Mouse (Mus musculus) heart, adult 18-20 months (tissue): Measurements from ENCODE around the gene Igfbp6. TPM values are rescaled to one million over a fixed set of nuclear protein-coding genes. Genes with fewer than 3 reads are reported as not detected.
A peak's percentile ranks its signal among the peaks of the same experiment; 100 is the strongest.

Source experiments
- DNase-seq, 2 experiments: peaks; one replicate each; pipeline ENCODE4 v3.0.0; 2021 to 2022; ENCODE audit warnings: mixed read lengths in 1 of 2
- long read RNA-seq, 2 experiments: library from polyadenylated mRNA; stranded (forward); transcript quantifications; one replicate each; pipeline ENCODE4 v2.0.0; 2021
- total RNA-seq, 2 experiments: library from RNA; stranded (reverse); gene quantifications; 2 replicates each; pipeline ENCODE4 v1.2.3; 2021

The Igfbp6 gene
- 10 to 100 TPM; 23.3 to 39.7 TPM for total RNA-seq
- long read RNA-seq, experiment 1, transcript Igfbp6-201 (4 exons, 1,112 nt) = major isoform, 15 of 36 reads
- long read RNA-seq, experiment 1, partial matches to known transcripts = 20 of 36 reads
- long read RNA-seq, experiment 1, other reads (novel, unspliced or antisense) = 1 of 36 reads
- long read RNA-seq, experiment 2, transcript Igfbp6-201 (4 exons, 1,112 nt) = major isoform, 20 of 51 reads
- long read RNA-seq, experiment 2, partial matches to known transcripts = 31 of 51 reads
- long read RNA-seq, experiment 2, other reads (novel, unspliced or antisense) = 0 of 51 reads

DNA sequence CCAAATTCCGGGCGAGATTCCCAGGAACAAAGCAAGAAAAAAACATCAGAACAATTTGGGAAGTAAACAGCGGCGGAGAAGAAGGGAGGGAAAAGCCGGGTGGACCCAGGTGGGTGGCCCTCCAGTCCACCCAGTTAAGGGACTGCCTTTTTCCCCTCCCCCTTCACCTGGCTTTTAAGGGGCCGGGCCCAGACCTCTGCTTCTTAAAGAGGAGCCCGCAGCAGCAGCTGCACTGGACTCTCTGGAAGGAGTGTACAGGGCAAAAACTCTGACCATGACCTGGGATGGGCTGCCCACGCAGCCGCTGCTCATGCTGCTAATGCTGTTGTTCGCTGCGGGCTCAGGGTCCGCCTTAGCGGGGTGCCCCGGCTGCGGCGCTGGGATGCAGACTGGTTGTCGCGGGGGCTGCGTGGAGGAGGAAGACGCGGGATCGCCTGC is at the start of gene Igfbp6:
Gene Igfbp6 (plus strand): TSS at position 89 of the 438 bp plus-strand sequence.
- peak; percentile 50 to 58 for DNase-seq

DNA sequence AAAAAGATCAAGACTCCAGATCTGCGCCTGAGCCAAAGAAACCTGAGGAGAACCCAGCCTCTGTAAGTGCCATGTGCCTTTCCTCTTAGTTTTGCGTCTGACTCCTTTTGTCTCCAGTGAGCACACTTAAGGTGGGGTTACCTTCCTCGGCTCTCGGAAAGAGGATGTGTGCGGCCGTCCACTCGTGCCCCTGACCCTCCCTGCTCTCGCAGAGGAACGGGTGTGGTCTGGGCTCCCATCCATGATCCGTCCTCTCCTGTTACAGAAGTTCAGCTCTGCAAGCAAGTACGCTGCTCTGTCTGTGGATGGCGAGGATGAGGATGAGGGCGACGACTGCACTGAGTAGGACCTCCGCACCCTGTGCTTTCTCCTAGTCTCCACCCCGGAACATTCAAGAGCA is 49.2 kb upstream of the Igfbp6 start:
- DNase-seq = peak in 1 of 2 experiments; percentile 62

DNA sequence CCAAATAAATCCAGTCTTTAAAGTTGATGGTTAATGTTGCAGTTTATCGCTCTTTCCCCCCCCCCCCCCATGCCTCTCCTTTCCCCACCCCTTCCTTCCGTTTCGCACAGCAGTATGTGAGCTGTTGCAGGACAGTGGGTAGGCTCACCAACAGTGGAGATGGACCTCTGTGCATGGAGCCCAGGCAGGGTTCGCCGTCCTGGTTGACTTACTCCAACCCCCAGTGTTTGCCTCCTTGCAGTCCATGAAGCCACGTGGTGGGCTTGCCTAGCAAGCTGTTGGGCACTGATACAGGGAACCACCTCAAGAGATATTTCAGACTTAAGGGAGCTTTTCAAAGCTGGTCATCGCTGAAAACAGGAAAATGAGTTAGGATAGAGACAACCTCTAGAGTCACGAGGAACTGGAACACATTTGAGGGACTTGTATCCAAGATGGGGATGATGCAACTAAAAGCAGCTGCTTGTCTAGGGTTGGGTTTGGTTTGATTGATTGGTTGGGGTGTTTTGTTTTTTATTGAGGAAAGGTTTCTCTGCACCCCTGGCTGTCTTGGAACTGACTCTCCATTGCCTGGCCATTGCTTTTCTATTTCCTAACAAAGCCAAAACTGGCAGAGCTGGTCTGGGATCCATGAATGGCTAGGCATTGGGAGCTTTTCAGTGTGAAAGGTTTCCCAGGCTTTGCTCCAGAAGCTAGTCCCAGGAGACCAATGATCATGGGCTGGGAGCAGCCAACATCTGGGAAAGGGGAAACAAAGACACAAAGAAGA is 46.8 kb upstream of the Igfbp6 start:
- DNase-seq = peak; percentile 77 to 85

DNA sequence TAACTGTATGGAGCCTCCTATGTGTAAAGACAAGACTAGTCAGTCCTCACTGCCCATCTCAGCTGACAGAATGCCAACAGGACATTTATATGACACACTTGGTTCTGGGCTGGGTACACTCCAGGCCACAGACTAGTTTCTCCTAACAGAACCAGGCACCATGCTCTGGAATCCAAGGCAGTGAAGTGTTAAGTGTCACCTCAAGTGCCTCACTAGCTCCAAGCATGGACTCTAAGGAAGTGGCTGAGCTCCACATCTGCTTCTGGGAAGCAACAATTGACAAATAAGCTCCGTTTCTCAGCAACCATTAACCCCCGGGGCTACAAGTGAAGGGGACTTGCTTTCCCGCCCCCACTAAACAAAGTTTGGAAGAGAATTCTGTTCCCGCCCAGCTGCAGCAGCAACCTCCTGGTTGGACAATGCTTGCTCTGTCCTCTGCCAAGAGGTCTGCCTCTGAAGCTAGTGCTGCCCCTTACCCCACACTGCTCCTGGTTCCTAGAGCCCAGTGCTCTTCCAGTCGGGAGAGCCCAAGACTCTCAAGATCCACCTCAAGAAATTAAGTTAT is 46.1 kb upstream of the Igfbp6 start:
- peak; percentile 64 to 76 for DNase-seq

DNA sequence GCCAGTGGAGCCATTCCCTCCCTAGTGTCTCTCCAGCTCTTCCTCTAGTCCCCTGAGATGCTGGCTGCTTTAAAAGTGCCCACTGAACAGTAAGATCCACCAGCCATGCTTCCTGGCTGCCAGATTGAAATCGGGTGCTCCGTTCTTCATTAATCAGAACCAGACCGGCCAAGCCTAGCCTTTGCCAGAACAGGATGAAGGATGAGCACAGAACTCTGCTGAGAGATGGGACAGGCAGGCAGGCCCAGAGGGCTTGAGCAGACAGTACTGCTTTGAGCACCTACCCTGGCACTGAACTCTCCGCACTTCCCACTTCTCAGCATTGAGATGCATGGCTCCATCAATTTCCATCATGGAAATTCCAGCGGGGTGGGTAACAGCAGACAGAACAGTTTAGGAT is 44.9 kb upstream of the Igfbp6 start:
- DNase-seq = no peak

DNA sequence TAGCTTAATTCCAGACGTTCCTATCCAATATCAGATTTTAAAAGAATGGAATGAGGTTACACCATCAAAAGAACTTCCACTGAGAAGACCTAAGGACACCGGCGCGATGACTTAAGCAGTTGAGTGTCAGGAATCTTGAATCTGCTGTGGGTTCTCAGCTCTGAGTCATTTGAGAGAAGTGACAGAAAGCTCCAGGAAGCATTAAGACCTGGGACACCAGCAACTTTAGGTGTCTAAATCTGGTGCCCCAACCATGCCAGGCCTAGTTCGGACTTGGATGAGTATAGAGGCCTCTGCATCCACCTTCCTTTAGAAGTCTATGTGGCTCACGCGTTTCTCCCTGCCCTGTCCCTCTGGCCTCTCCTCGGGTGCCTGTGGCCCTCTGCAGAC is 44.4 kb upstream of the Igfbp6 start:
- DNase-seq = no peak

DNA sequence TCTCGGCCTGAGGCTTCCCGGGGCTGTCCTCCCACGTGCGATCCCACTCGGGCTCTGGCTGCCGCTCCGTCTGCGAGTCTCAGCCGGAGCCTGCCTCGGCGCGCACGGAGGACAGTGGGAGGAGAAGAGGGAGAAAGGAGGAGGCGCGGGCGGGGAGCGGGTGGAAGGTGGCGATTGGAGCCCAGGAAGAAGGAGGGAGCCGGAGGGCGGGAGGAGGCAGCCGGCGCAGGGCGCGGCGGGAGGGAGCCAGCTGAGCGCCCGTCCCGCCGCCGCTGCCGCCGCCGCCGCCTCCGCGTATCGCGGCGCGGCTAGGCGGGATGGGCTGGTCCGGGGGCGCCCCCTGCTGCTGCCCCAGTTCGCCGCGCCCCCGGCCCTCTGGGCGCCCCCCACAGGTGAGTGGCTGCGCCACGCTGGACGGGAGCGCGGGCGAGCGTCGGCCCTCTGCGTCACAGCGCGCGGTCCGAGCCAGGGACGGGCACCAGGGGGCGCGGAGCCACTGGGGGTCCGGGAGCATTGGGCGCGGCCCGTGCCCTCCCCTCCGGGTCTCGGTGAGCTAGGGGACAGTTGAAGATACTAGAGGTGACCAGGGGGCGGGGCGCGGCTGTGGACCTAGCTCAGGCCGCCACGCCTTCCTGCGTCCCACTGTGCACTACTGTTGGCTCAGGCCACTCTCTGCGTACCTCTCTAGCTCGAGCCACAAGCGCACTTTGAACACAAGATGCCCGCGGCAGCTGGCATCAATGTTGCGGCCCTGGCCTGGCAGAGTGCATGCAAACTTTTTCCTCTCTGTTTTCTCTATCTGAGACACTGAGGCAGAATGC is 43.8 kb upstream of the Igfbp6 start, which contains the start of gene Tns2:
Gene Tns2 (plus strand): TSS at position 253 of the 821 bp plus-strand sequence.
- peak; percentile 91 to 94 for DNase-seq

DNA sequence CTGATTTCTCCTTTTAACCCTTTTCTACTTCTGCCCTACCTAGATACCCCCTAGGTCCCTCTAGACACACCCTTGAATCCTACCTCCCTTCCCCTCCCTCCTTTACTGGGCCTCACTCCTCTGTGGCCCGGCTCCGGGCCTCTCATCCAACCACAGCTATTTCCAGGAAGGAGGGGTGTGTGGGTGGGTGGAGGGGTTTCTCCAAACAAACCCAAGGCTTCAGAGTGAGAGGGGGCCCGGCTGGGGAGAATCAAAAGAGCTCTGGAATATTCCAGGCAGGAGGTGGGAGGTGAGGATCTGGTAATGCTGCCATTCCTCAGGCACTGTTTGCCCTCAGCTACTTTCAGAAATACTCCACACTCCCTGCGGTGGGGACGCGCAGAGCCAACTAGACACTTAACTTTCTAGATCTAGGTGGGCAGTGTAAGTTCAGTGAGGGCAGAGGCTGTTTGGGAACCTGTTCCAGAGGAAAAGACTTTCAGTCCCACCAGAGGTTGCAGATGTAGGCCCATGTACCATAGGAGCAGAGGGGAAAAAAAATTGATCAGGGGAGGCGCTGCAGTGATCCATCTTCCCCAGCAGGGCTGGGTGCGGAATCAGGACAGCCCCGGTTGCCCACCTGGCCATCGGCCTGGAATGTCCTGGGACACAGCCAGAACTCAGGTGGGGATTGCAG is 43.0 kb upstream of the Igfbp6 start:
- DNase-seq = peak; percentile 68 to 70

DNA sequence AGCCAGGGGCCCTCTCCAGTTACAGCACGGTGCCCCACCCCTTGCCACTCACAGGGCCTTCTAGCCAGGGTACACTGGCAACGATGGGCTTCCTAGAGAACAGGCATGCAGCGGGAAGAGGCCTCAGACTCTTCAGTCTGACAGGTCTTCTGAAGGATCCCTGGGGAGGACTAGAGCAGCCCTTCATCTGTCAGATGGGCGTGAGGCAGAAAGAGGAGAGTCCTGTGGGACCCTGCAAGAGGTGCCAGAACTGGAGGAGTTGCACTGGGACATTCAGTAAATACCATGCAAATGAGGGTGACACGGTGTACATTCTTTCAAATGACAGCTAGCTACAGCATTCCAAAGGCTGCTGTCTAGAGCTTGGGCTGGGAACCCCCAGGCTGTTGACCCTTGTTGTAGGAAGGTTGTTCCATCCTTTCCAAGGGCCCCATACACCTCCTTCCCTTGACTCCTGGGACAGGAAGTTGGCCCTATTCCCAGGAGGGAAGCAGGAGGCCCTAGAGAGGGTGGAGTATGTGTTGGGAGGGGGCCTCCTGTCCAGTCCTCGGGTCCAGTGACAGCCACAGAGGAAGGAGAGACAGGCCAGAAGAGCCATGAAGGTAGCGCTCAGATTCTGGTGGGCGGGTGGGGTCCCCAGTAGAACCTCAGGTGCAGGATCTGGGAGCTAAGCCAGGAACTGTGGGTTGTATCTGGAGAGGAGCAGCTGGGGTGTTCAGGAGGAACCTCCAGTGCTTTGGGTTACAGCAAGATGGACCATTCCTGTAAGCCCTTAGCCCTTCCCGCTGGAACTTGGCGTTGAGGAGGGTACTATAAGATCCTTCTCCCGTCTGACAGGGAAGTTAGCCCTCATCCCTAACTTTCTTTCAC is 42.3 kb upstream of the Igfbp6 start:
- peak; percentile 90 to 94 for DNase-seq

DNA sequence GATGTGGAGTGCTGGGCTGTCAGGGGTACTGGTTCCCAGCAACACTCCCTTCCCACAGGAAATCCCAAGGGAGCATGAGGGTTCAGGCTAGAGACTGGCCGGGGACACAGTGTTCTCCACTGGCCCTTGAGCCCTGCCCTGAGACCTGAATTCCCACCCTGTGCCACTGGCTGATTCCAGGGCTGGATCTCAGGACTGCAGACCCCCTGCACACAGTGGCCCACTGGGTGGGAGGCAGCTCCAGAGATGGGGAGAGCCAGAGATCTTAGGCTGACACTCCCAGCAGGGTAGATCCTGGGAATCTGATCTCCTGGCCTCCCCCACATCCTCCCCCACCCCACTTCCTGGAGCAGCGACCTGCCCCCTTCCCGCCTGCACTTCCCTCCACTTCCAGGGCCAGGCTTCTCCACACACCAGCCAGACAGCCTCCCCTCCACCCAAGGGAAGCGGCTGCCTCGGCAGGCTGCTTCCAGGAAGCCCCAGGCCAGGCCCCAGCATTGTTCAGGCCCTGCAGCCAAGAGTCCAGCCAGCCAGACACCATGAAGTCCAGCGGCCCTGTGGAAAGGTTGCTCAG is 41.5 kb upstream of the Igfbp6 start:
- DNase-seq = peak; percentile 87 to 92

DNA sequence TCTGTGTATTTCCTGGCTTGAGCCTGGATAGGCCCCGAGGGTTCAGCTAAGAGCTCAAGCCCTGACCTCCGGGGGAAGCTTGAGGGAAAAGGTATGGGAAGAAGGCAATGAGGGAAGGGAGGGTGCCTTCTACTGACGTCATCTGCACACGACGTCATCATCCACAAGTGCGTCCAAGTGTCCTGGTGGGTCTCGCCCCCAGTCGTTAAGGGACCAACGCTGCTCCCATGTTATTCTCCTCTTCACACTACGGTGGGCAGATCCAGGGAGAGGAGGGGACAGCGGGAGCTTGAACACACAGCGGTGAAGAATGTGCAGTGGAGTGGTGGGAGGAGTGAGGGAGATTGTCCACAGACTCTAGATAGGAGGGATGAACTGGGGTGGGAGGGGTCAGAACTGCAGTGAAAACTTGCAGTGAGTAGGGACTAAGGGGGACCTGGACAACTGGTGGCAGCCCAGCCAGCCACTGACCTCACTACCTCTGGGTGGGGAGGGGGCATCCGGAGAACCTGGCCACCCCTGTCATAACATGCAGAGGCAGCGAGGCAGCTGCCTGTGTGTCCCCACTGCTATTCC is 40.7 kb upstream of the Igfbp6 start:
- peak; percentile 84 to 86 for DNase-seq

DNA sequence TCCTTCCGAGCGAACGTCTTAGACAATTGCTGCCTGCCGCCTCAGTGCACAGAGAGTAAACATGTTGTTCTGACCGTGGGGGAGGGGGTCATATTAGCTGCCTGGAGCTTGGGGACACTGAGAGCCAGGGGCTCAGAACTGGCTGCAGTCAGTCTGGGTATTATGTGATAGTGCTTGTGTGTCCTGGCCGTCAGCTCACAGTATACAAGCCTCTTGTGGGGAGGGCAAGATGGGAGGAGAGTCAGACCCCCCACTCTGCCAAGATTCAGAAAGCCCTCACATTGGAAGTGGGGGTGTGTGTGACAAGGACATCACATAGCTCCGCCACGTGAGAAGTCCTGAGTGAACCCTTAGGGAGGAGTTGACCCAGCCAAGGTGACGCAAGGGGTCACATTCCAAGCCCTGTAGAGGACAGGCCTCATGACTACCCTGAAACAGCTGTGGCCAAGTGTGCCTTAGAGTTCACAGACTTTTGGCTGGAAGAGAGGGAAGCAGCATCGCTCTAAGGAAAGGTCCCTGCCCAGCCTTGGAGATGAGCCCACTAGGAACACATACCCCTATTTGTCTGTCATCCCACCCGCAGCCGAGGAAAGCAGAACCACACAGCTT is 40.1 kb upstream of the Igfbp6 start:
- DNase-seq = peak; percentile 96 to 97

DNA sequence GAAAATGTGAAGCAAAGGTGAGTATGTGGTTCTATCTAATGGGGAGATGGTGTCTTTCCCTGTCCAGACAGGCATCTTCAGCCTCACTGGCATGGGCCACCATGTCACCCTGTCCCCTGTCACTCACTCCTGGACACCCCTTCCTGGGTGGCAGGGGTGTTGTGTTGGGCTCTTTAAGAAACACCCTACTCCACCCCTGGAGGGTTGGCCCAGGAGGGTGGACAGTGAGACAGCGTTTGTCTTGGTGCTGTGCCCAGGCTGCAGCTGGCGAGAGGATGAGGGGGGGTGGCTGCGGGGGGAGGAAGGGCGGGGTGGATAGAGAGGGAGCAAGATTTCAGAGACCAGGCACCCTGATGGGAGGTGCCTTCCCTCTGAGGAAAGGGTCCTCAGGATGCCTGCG is 38.8 kb upstream of the Igfbp6 start:
- peak; percentile 90 to 93 for DNase-seq

DNA sequence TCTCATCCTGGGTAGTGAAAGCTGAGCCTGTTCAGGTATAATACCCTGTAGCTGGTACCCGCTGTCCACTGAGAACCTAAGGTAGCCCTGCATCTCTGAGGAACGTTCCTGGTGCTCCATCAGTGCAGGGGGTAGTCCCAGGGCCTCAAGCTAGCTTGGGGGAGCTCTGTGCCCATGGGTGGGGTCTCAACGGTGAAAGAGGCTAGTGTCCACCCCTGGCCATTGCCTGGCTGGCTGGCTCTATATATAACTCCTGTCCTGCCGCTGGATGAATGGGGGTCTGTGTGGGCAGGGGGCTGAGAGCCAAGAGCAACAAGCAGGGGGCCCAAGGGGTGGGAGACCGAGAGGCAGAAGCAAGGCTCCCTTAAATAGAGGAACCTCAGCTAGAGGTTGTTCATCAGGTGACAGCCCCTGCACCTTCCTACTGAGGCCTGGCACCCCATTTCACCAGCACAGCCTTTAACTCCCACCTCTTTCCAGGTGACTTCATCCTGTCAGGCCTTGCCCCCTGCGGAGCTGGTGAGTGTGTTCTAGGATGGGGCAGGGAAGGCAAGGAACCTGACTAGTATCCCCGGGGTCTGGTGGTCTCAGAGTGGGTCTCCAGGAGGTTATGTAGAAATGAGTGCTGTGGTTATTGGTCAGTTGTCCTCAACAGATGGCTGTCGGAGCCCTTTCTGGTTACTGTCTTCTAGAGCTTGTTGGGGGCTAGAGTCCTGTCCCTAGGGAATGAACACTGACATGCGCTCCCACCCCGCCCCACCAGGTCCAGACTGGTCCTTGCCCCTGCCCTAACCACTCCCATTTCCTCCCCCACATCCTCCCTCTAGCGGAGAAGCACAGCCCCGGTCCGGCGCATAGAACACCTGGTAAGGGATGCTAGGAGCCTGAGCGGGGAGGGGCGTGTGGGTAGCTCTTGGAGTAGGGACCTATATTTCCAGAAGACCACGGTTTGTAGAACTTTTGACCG is 38.1 kb upstream of the Igfbp6 start:
- DNase-seq = peak; percentile 70 to 78

DNA sequence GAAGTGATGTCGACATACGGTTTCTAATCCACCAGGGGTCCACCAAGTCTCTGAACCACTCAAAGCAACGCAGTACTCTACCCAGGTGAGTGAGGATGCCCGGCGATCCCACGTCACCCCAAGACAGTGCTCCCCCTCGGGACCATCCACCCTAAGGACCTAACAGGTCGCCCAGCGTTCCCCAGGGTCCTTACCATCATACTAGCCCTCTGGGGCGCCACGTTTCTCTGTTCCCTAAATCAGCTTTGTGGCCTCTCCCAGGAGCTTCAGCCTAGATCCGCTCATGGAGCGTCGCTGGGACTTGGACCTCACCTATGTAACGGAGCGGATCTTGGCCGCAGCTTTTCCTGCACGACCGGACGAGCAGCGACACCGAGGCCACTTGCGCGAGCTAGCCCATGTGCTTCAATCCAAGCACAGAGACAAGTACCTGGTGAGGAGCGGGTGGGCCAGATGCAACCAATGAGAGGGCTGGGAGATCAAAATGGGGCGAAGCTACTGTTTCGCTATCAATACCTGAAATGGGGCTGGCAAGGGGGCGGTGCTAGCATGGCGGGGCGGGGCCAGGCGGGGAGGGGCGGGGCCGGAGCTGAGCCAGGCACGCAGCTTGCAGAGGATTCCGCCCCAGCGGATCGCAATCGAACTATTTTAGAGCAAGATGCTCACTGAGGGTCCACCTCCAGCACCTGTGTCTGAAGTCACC is 37.3 kb upstream of the Igfbp6 start:
- peak; percentile 32 to 48 for DNase-seq

DNA sequence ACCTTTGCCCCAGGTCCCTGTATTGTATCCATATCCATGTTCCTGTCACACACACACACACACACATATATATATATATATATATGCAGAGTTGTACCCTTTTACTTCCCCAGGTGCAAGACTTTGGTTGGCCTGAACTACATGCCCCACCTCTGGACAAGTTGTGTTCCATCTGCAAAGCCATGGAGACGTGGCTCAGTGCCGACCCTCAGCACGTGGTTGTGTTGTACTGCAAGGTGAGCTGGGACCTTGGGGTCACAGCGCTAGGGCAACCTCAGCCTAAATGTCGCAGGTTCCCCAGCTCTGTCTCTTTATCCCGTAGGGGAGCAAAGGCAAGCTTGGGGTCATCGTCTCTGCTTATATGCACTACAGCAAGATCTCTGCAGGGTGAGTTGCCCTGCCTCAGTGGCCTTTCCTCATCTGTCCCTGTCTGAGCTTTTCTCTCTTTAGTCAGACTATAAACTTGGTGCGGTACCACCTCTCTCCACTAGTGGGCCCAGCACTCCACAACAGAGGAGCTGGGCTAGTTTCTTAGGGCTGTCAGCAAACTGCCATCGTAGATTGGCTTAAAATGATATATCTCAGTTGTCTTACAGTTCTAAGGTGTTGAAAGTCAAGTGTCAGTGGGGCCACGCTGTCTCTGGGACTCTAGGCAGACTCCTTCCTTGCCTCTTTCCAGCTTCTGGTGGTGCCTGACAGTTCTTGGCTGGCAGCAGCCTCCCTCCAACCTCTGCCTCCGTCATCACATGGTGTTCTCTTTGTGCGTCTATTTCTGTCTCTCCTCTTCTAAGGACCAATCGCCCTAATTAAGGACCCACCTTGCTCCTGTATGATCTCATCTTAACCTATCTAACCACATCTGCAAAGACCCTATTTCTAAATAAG is 36.2 kb upstream of the Igfbp6 start:
- DNase-seq = peak; percentile 55 to 84
